Mouse (Mus musculus): ENCODE data around the gene Letm1.

The Letm1 gene

DNA sequence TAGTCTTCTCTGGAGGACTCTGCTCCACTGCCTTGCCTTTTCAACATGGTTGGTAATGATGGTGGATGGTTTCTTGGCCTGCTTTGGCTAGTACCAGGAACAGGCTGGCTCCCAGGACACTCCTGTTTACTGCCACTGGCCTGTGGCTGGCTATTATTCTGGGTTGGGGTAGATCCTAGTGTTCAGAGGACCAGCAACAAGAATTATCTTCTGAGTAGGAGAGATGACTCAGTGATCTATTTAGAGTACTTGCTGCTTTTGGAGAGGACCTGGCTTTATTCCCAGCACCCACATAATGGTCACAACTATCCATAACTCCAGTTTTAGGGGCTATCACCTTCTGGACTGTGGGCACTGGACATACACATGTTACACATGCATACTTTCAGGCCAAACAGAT lies 44.3 kb downstream of the Letm1 start:
- DNase-seq (ENCODE audit: low read depth, low spot score) = no peak

DNA sequence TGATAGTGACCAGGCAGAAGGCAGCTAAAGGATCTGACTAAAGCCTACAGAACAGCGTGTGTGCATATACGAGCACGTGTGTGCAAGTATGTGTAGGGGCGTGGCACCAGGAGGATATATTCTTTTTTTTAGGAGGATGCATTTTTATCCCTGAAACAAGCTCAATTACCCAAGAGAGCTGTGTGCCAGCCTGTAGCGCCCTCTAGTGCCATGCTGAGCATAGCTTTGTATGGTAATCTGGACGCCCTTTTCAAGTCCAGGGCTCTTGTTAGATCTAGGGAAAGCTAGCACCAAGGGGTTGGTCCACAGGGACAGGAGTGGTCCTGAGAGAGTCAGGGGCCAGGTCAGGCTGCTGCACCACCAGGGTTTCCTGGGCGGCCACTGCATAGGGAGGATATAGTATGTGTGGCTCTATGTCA lies 44.7 kb downstream of the Letm1 start:
- peak; percentile 35 for DNase-seq (ENCODE audit: low read depth, low spot score)

DNA sequence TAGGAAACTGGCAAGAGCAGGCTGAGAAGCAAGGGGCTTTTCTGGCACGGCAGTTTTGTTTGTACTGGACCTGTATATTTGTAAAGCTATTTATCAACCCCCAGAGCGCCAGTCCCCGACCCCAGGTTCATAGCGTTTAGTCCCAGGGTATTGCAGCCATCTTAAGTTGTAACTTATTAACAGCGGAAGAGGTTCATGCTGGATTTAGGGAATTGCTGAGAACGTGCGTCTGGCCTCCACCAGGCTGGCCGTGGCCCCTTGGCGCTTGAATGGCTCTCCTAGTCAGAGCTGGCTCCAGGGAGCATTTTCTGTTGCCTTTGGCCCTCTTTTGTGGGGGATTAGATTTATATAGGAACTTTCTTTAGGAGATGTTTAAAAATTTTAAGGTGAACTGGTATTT lies 46.4 kb downstream of the Letm1 start:
- DNase-seq (ENCODE audit: low read depth, low spot score) = no peak

DNA sequence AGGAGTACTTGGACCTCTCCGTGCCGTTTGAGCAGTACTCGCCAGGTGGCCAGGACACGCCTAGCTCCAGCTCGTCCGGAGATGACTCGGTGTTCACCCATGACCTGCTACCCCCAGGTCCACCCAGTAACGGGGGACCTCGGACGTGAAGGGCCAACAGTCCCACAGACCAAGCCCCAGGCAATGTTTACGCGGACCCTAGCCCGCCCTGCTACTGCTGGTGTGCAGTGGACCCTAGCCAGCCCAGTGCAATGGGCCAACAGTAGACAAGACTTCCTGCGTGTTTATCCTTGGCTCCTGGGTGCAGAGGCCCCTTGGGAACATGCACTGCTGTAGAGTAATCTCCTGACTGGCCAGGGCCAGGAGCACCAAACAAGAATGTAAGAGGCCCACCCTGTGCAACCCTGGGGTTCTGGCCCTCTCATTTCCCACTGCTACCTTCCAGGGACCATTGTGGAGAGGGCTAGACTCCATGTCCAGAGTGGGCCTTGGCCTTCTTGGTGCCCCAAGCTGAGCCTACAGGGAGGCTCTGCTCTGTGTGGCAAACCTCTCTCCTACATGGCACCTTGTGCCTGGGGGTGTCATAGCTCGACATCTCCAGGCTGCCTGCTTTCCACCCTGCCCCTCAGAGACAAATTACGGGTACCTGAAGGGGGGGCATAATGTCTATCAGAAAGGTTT lies 47.1 kb downstream of the Letm1 start:
- no peak for DNase-seq (ENCODE audit: low read depth, low spot score)

DNA sequence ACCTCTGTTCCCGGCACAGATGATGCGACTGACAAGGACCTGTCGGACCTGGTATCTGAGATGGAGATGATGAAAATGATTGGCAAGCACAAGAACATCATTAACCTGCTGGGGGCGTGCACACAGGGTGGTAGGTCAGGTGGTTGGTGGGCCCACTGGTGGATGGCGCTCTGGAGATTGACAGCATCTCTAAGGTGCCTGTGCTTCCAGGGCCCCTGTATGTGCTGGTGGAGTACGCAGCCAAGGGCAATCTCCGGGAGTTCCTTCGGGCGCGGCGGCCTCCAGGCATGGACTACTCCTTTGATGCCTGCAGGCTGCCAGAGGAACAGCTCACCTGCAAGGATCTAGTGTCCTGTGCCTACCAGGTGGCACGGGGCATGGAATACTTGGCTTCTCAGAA lies 48.8 kb downstream of the Letm1 start:
- DNase-seq (ENCODE audit: low read depth, low spot score) = no peak

GRCm38 (mm10) chr5:33731051-33731450 lies 51.6 kb downstream of the Letm1 start:
- no peak for DNase-seq (ENCODE audit: low read depth, low spot score)

- no peak for DNase-seq (ENCODE audit: low read depth, low spot score)
Observed at GRCm38 (mm10) chr5:33730516-33730915, 52.1 kb downstream of the Letm1 start.

DNA sequence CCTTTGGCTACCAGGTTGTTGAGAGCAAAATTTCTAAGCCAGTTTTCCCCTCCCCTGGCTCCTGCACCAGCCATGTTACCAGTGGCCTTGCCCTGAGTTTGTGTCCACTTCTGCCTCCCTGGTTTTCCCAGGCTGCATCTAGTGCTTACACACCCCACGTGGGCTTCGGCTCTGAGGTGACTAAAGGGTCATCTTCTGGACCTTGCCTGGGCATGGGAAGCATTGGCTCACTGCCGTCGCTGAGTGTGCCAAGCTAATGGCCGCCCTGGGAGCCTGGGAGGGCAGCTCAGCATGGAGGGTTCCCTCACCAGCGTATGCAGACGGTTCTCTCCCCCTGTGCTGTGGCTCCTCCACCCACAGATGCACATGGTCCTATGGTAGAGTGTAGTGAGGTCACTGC lies 53.8 kb downstream of the Letm1 start:
- no peak for DNase-seq (ENCODE audit: low read depth, low spot score)

- DNase-seq (ENCODE audit: low read depth, low spot score) = no peak
Observed at GRCm38 (mm10) chr5:33726891-33727290, 55.7 kb downstream of the Letm1 start.

- DNase-seq (ENCODE audit: low read depth, low spot score) = no peak
Observed at GRCm38 (mm10) chr5:33726081-33726647, 56.5 kb downstream of the Letm1 start.

- DNase-seq (ENCODE audit: low read depth, low spot score) = no peak
Observed at GRCm38 (mm10) chr5:33723641-33724465, 58.8 kb downstream of the Letm1 start.

DNA sequence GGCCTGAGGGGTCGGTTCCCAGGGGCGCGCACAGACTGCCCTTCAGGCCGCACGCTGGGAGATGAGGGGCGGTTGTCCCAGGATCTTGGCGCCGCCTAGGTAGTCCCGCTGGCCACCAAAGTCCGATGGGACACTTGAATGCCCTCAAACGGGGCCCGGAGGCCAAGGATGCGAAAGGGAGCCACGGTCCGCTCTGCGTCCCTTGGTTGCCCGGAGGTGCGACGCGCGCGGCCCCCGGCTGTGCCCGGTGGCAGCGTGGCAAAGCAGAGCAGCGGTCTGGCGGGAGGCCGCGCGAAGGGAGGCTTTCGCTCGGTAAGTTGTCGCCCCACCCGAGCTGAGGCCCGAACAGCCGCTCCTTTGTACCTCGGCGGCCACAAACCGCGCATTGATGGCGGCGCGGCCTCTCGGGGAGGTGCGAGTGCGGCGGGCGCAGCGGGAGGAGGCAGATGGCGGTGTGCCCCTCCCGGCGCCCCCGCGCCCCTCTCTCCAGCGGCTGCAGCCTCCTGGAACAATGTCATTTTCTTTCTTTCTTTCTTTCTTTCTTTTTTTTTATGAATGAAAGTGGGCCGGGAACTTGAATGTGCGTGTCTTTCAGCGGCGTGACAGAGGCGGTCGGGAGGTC lies 59.5 kb downstream of the Letm1 start:
- DNase-seq (ENCODE audit: low read depth, low spot score) = no peak

GRCm38 (mm10) chr5:33722266-33723018 lies 60.2 kb downstream of the Letm1 start:
- DNase-seq (ENCODE audit: low read depth, low spot score) = no peak

- DNase-seq (ENCODE audit: low read depth, low spot score) = no peak
Observed at GRCm38 (mm10) chr5:33721541-33722265, 60.9 kb downstream of the Letm1 start, which contains the start of gene Fgfr3. TSS of gene Fgfr3 (plus strand) at chr5:33721674.

DNA sequence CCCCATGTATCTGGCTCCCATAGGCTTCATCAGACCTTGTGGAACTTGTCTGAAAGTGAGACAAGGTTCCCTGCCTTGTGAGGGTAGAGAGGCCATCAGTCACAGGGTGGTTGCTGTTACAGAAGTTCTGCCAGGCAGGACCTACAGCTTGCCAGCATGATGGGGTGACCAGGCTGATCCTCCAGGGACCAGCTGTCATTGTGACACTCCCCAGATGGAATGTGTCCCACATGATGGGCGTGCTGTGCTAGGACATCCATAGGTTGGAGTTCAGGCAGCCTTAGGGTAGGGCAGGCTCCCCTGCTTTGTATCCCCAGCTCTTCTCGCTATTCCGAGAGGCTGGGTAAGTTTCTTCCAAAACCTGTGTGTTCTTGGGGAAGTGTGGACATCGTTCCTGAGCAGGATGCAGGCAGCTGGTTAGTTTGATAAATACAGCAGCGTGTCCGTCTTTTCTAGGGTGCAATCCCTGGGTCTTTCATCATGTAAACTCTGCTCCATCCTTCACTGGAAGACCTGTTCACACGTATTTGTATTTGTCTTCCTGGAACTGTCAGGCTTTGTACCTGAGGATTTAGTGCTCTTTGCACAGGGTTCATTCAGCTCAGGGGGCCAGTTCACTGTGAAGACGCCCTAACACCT lies 61.6 kb downstream of the Letm1 start:
- peak; percentile 44 for DNase-seq (ENCODE audit: low read depth, low spot score)

- no peak for DNase-seq (ENCODE audit: low read depth, low spot score)
Observed at GRCm38 (mm10) chr5:33718460-33718859, 64.2 kb downstream of the Letm1 start.

GRCm38 (mm10) chr5:33716467-33716866 lies 66.2 kb downstream of the Letm1 start:
- DNase-seq (ENCODE audit: low read depth, low spot score) = no peak

DNA sequence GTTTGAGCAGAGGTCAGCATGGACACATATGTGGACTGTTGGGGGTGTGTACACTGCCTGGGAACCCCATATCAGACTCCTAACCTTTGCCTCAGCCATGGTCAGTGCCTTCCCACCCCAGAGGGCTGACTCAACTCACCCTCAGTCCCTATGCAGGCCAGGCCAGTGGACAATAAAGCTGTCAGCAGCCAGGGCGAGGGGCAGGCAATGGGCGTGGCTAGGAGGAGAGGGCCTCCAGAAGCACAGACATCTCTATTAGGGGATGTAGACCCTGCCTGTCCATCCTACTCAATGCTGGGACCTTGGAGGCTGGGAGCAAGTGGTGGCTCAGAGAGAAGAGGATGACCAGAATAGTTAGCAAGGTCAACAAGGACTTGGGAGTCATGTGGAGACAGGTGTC lies 67.4 kb downstream of the Letm1 start:
- no peak for DNase-seq (ENCODE audit: low read depth, low spot score)

DNA sequence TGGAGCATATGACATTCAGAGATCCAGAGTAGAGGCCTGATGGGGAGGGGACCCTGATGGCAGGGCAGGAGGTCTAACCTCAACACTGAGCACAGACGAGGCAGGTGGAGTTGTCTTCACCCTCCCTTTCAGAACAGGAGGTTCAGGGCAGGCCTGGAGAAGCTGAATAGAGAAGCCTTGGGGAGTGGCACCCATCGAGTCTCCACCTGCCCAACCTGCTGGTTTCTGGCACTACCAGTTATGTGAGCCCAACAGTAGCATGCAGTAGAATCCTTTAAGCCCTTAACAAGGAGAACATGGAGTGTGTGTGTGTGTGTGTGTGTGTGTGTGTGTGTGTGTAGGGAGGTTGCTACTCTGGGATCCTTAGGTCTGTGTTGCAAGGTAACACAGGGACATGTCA lies 70.1 kb downstream of the Letm1 start:
- no peak for DNase-seq (ENCODE audit: low read depth, low spot score)

- DNase-seq (ENCODE audit: low read depth, low spot score) = no peak
Observed at GRCm38 (mm10) chr5:33709037-33709436, 73.6 kb downstream of the Letm1 start.
